Mouse (Mus musculus) splenic B cell, adult 2 months (primary cell): Measurements from ENCODE around the gene Gm8297.
"Not testable (repeated sequence)": the region's sequence is repeated elsewhere in the genome, so short reads cannot be mapped to it uniquely, and the experiment has no call there.

Source experiments
- DNase-seq: peaks from one replicate; pipeline ENCODE4 v3.0.0-alpha.2; 2011; ENCODE audit warnings: low read depth, low spot score
- H3K27me3 ChIP-seq: 2 replicates; pipeline ENCODE4 v1.6.1; 2012; ENCODE audit warnings: mild to moderate bottlenecking, low read length, moderate library complexity, mixed read lengths; ENCODE audit not compliant: control insufficient read depth, poor library complexity, insufficient read depth, severe bottlenecking
- H3K36me3 ChIP-seq: 2 replicates; pipeline ENCODE4 v1.6.1; 2012; ENCODE audit warnings: mild to moderate bottlenecking, low read length, moderate library complexity, mixed read lengths; ENCODE audit not compliant: control insufficient read depth, poor library complexity, insufficient read depth, severe bottlenecking

Gm8297 gene

GRCm38 (mm10) chr14:4983635-4984034 lies at the start of gene Gm8297:
Gm8297 (plus strand) TSS chr14:4983935.
- not testable (repeated sequence) for H3K36me3 ChIP-seq, H3K27me3 ChIP-seq, DNase-seq

GRCm38 (mm10) chr14:5015591-5015990 lies 31.9 kb downstream of the Gm8297 start, which contains the start of gene Gm3298:
Gm3298 (plus strand) TSS chr14:5015891.
- H3K36me3 ChIP-seq, DNase-seq, H3K27me3 ChIP-seq: not testable (repeated sequence)
